Mouse (Mus musculus): ENCODE measurements around the gene Csnk2b. TPM values are rescaled to one million over a fixed set of nuclear protein-coding genes. Genes with fewer than 3 reads are reported as not detected.

Gene Csnk2b
- polyA plus RNA-seq (2016; fragmentation: Nextera tagmentation; extraction: Ambion mirVana): 279 TPM in 2 replicates

GRCm38 (mm10) chr17:35121871-35122303 lies at the start of gene Csnk2b:
Csnk2b (minus strand) TSS chr17:35122053.
- H3K36me3 ChIP-seq: peaks cover 44% of the 10 kb centered on the region
- peak within 1 kb of the TSS; percentile 96 for H3K4me3 ChIP-seq
- H3K9ac ChIP-seq (replicated peaks): peak within 1 kb of the TSS; percentile 96
- H3K9me3 ChIP-seq: no peaks in the 10 kb centered on the region
- peak within 1 kb of the TSS; percentile 99 for H3K4me2 ChIP-seq (replicated peaks)
- no peaks in the 10 kb centered on the region for H3K27me3 ChIP-seq
- H3K4me1 ChIP-seq: peaks cover 37% of the 10 kb centered on the region
- under 1% methylated on average over 19 of the region's 19 CpGs for WGBS
- ATAC-seq (ENCODE audit: low FRiP score, low read depth): no peak; the same call in 1 of the 2 replicates
- H3K27ac ChIP-seq (replicated peaks): peak within 1 kb of the TSS; percentile 93

DNA sequence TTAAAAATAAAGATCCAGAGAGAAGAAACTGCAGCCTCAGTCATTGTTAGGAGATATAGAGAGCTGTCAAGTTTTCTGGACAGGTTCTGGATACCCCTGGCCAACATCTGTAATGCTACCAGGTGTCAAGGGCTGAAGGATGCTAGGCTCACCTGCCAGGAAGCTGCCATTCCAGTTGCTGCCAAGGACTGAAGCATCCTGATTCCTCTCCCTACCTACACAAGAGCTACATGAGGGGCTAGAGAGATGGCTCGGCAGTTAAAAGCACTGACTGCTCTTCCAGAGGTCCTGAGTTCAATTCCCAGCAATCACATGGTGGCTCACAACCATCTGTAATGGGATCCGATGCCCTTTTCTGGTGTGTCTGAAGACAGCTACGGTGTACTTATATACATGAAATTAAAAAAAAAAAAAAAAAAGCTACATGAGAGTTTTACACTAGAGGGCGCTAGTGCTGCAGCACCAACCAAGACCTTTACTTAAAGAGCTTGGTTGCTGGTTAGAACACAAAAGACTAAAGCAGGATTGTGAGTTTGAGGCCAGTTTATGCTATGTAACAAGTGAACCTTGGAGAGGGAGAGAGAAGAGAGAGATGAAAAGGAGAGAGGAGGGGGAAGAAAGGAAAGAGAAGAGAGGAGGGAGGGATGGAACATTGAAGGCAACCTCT lies 46.8 kb upstream of the Csnk2b start:
- Histone ChIP-seq H3K27ac (replicated peaks) (0 out of 2 replicates have a peak overlapping the region, but pooled peaks have one; percentile 3), H3K9me3 (no peaks in the 10 kb centered on the region), H3K4me1 (peaks cover 12% of the 10 kb centered on the region), H3K36me3 (no peaks in the 10 kb centered on the region), H3K4me3 (no peak overlapping the region), H3K27me3 (no peaks in the 10 kb centered on the region), H3K4me2 (replicated peaks) (no peak overlapping the region), H3K9ac (replicated peaks) (no peak overlapping the region)
- WGBS: 20% methylated on average over 4 of the region's 4 CpGs
- no peak for ATAC-seq (ENCODE audit: low FRiP score, low read depth)

DNA sequence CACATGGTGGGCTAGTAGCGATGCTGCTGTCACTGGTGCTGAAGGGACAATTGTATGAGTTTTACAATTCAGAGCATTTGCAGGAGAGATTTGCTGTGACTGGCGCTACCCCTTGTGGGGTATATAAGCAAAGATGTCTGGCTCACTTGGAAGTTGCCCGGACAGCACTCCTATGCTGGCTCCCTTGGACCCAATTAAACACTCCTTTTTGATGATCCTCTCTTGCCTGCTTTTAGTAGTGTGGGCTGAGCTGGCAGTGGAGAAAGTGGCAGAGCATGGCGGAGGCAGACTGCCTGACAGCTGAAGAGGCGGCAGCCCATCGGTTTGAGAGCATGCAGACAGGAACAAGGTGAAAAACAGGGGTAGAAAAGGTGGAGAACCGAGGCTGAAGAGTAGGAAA lies 45.9 kb upstream of the Csnk2b start:
- Histone ChIP-seq H3K9ac (replicated peaks) (no peak overlapping the region), H3K27me3 (no peaks in the 10 kb centered on the region), H3K4me3 (no peak overlapping the region), H3K4me1 (peaks cover 19% of the 10 kb centered on the region), H3K9me3 (no peaks in the 10 kb centered on the region), H3K4me2 (replicated peaks) (no peak overlapping the region), H3K36me3 (no peaks in the 10 kb centered on the region), H3K27ac (replicated peaks) (no peak overlapping the region)
- no peak for ATAC-seq (ENCODE audit: low FRiP score, low read depth)
- WGBS: 85% methylated on average over 7 of the region's 7 CpGs

- Histone ChIP-seq H3K27ac (replicated peaks) (peak overlapping the region; percentile 97), H3K9ac (replicated peaks) (peak overlapping the region; percentile 68)
- no peak for ATAC-seq (ENCODE audit: low FRiP score, low read depth)
Observed at GRCm38 (mm10) chr17:35166352-35167035, 44.6 kb upstream of the Csnk2b start.

GRCm38 (mm10) chr17:35165451-35166155 lies 43.8 kb upstream of the Csnk2b start:
- ATAC-seq (ENCODE audit: low FRiP score, low read depth): peak; percentile 85; the same call in 1 of the 2 replicates
- 24% methylated on average over 12 of the region's 12 CpGs for WGBS
- Histone ChIP-seq H3K27me3 (no peaks in the 10 kb centered on the region), H3K9ac (replicated peaks) (peak overlapping the region; percentile 68), H3K36me3 (peaks cover 16% of the 10 kb centered on the region), H3K9me3 (no peaks in the 10 kb centered on the region), H3K4me3 (peak overlapping the region; percentile 99), H3K4me2 (replicated peaks) (peak overlapping the region; percentile 77), H3K27ac (replicated peaks) (peak overlapping the region; percentile 97), H3K4me1 (peaks cover 30% of the 10 kb centered on the region)

More at GRCm38 (mm10) chr17:35166352-35167035, 44.6 kb upstream of the Csnk2b start:
- H3K27me3 ChIP-seq: no peaks in the 10 kb centered on the region
- H3K4me3 ChIP-seq: peak overlapping the region; percentile 99
- peaks cover 7% of the 10 kb centered on the region for H3K36me3 ChIP-seq
- H3K4me1 ChIP-seq: peaks cover 30% of the 10 kb centered on the region
- H3K4me2 ChIP-seq (replicated peaks): peak overlapping the region; percentile 77
- 73% methylated on average over 8 of the region's 8 CpGs for WGBS
- H3K9me3 ChIP-seq: no peaks in the 10 kb centered on the region

- Histone ChIP-seq H3K36me3 (peaks cover 24% of the 10 kb centered on the region), H3K9ac (replicated peaks) (peak within 1 kb of the TSS; percentile 100), H3K9me3 (no peaks in the 10 kb centered on the region), H3K27me3 (no peaks in the 10 kb centered on the region), H3K27ac (replicated peaks) (peak within 1 kb of the TSS; percentile 97), H3K4me3 (peak within 1 kb of the TSS; percentile 99), H3K4me2 (replicated peaks) (peak within 1 kb of the TSS; percentile 77), H3K4me1 (peaks cover 30% of the 10 kb centered on the region)
- WGBS: under 1% methylated on average over 64 of the region's 89 CpGs
- ATAC-seq (ENCODE audit: low FRiP score, low read depth): peak; percentile 93
Observed at GRCm38 (mm10) chr17:35164568-35165450, 43.0 kb upstream of the Csnk2b start, which contains the start of gene Prrc2a. Prrc2a (minus strand) TSS chr17:35164897.

DNA sequence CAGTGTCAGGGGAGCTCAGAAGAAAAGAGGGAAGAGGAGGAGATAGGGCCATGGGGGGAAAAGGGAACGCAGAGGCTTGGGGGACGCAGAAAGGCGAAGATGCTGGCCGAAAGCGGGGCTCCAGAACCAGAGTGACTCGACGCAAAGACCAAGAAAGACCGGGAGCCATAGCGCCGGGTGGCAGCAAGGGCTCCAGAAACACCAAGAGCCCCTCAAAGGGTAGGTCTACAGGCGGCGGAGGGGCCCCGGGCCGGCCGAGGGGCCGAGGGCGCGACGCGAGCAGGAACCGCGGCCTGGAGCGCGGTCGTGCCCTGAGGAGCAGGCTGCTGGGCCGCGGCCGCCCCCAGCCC lies 42.3 kb upstream of the Csnk2b start:
- no peak for ATAC-seq (ENCODE audit: low FRiP score, low read depth)
- Histone ChIP-seq H3K36me3 (peaks cover 30% of the 10 kb centered on the region), H3K4me2 (replicated peaks) (peak overlapping the region; percentile 77), H3K27me3 (no peaks in the 10 kb centered on the region), H3K4me3 (peak overlapping the region; percentile 99), H3K9ac (replicated peaks) (peak overlapping the region; percentile 100), H3K4me1 (peaks cover 30% of the 10 kb centered on the region), H3K27ac (replicated peaks) (peak overlapping the region; percentile 97), H3K9me3 (no peaks in the 10 kb centered on the region)
- 0% methylated on average over 25 of the region's 28 CpGs for WGBS

DNA sequence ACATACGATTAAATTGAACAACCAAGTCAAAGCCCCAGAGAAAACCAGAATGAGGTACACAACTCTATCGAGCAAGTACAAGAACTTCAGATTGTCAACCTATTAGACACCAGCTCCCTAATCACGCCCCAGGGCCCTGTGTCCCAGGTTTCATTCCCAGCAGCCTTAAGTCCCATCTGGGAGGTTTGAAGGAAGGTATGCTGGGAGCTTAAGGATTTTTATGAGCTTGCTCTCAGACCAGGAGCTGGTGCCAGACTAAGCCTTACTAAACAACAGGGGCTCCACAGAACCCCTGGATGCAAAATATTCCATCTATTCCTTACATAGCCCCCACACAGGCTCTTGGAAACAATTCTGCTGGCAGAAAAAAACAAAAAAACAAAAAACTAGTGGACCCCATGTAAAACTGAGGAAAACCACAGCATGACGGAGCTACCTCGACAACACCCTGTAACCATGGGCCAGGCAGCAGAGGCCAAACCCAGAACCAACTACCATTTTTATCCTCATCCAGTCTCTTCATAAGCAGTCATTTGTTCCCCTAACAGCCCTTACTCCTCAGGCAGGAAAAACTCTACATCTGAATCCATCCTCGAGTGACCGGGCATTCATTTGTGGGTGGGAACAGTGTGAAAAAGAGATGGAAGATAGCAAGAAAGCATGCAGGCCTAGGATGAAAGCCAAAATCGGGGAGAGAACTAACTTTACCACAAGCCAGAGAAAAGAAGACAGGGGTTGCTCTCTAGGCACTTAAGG lies 41.7 kb upstream of the Csnk2b start:
- ATAC-seq (ENCODE audit: low FRiP score, low read depth): no peak
- peaks cover 29% of the 10 kb centered on the region for H3K4me1 ChIP-seq
- peaks cover 37% of the 10 kb centered on the region for H3K36me3 ChIP-seq
- H3K9ac ChIP-seq (replicated peaks): peak overlapping the region; percentile 100
- peak overlapping the region; percentile 77 for H3K4me2 ChIP-seq (replicated peaks)
- peak overlapping the region; percentile 99 for H3K4me3 ChIP-seq
- no peaks in the 10 kb centered on the region for H3K27me3 ChIP-seq
- H3K27ac ChIP-seq (replicated peaks): peak overlapping the region; percentile 97
- no peaks in the 10 kb centered on the region for H3K9me3 ChIP-seq
- 15% methylated on average over 8 of the region's 8 CpGs for WGBS

- Histone ChIP-seq H3K4me2 (replicated peaks) (peak overlapping the region; percentile 77), H3K4me3 (peak overlapping the region; percentile 99), H3K27ac (replicated peaks) (peak overlapping the region; percentile 16; the same call in 1 of the 2 replicates), H3K9me3 (no peaks in the 10 kb centered on the region), H3K27me3 (no peaks in the 10 kb centered on the region), H3K36me3 (peaks cover 45% of the 10 kb centered on the region), H3K4me1 (peaks cover 29% of the 10 kb centered on the region), H3K9ac (replicated peaks) (peak overlapping the region; percentile 100)
- WGBS: 57% methylated on average over 12 of the region's 12 CpGs
- ATAC-seq (ENCODE audit: low FRiP score, low read depth): no peak
Observed at GRCm38 (mm10) chr17:35162730-35163129, 40.9 kb upstream of the Csnk2b start.

- peaks cover 29% of the 10 kb centered on the region for H3K4me1 ChIP-seq
- H3K9me3 ChIP-seq: no peaks in the 10 kb centered on the region
- no peaks in the 10 kb centered on the region for H3K27me3 ChIP-seq
- no peak overlapping the region for H3K27ac ChIP-seq (replicated peaks)
- 79% methylated on average over 14 of the region's 14 CpGs for WGBS
- ATAC-seq (ENCODE audit: low FRiP score, low read depth): no peak
- H3K36me3 ChIP-seq: peaks cover 51% of the 10 kb centered on the region
- H3K4me3 ChIP-seq: peak overlapping the region; percentile 99
- peak overlapping the region; percentile 77 for H3K4me2 ChIP-seq (replicated peaks)
- H3K9ac ChIP-seq (replicated peaks): peak overlapping the region; percentile 100
Observed at GRCm38 (mm10) chr17:35162121-35162520, 40.3 kb upstream of the Csnk2b start.
